Mouse (Mus musculus) frontal cortex, adult 2 months (tissue): ENCODE measurements around the gene Rnf144a. TPM values are rescaled to one million over a fixed set of nuclear protein-coding genes. Genes with fewer than 3 reads are reported as not detected.

Source experiments
- polyA plus RNA-seq: library from polyadenylated mRNA; depleted of rRNA; stranded (reverse); fragments of >200 nt; gene quantifications from 2 replicates; pipeline ENCODE4 v1.2.3, GENCODE M21; 2012; rRNA removed

Rnf144a gene
- polyA plus RNA-seq, 1 experiment, result 16.1 TPM

Other genes with a start within 250 kb of the Rnf144a start
- 1.2 TPM in 2 replicates for gene Rsad2, start 41.2 kb upstream of the Rnf144a start, polyA plus RNA-seq
- gene Cmpk2, start 54.0 kb upstream of the Rnf144a start, polyA plus RNA-seq, result 12.6 and 14.8 TPM in 2 replicates